Mouse (Mus musculus) cortical plate, adult 2 months (tissue): ENCODE data around the gene Ceacam15.

ENCODE experiments used
- CTCF ChIP-seq: fragments of 200-500 bp; IDR thresholded peaks from 2 replicates; pipeline ENCODE4 v1.5.1; 2011; ENCODE audit warnings: mild to moderate bottlenecking, control low read depth, low read length; ENCODE audit not compliant: insufficient read depth; ENCODE audit errors: extremely low read depth
- POLR2A ChIP-seq: fragments of 200-500 bp; IDR thresholded peaks from 2 replicates; pipeline ENCODE4 v1.6.1; 2011; ENCODE audit warnings: mild to moderate bottlenecking, low read length, control low read depth; ENCODE audit not compliant: insufficient read depth; ENCODE audit errors: extremely low read depth

DNA sequence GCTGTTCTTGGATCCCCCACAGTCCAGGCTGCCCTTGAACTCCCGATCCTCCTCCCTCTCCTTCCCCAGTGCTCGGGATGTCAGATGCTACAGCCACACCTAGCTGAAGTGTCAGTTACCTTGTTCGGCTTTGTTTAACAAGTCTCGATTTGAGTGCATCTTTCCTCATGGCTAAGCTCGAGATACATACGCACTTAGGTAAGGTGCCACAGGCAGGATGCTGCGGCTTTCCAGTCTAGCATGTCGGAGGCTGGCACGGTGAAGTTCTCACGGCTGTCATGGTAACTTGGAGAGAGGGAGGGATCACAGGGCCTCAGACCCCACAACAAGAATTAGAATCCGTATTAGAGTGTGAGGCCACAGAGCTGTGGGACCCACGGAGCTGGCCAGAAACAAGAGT is 31.2 kb downstream of the Ceacam15 start:
- TF ChIP-seq POLR2A, result no peak
- TF ChIP-seq CTCF, result no peak
